Mouse (Mus musculus): ENCODE measurements around the gene Kctd17. TPM values are rescaled to one million over a fixed set of nuclear protein-coding genes. Genes with fewer than 3 reads are reported as not detected.

Kctd17 gene
- total RNA-seq, 2 experiments from 2014 or later = 244 to 255 TPM

- DNase-seq (ENCODE audit: low spot score in 2 of 2) = no peak
Measured at GRCm38 (mm10) chr15:78480991-78481390, 52.6 kb downstream of the Kctd17 start.

- DNase-seq (ENCODE audit: low spot score in 2 of 2) = no peak
Measured at GRCm38 (mm10) chr15:78481448-78482000, 53.2 kb downstream of the Kctd17 start.

DNA sequence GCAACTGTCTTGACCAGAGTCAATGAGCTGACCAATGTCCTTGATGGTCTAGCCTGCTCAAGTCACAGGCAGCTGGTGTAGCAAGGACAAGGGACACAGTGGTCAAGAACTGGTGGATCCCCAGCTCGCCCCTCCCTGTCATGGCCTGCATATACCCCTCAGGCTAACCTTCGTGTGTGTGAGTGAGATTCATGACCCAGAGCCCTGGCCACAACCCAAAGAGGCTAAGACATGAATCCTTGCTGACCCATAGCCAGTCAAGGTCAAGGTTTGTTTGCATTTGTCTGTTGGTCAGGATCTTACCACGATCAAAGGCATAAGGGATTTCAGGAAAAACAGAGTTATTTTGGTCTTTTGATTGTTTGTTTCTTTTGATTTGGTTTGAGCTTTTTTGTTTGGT, 54.2 kb downstream of the Kctd17 start:
- no peak for DNase-seq (ENCODE audit: low spot score in 2 of 2)

DNA sequence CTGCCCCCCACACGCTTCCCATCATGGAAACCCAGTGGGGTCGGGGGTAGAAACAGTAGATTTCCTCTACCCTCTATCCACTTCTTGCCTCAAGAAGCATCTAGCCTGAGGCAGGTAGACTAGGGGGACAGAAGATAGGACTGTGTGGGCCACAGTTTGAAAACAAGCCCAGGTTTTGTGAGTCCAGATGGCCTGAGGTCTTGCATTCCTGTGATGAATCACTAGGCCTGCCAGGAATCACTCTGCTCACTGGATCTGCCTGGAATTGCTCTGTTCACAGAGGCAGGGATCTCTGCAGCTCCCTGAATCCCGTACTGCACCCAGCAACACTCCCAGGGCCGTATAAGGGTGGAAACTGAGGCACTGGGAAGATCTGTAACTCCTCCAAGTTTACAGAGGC, 54.9 kb downstream of the Kctd17 start:
- DNase-seq (ENCODE audit: low spot score in 2 of 2) = peak in 1 of 2 experiments; percentile 12

- no peak for DNase-seq (ENCODE audit: low spot score in 2 of 2)
Measured at GRCm38 (mm10) chr15:78486564-78486963, 58.2 kb downstream of the Kctd17 start.

- DNase-seq (ENCODE audit: low spot score in 2 of 2) = no peak
Measured at GRCm38 (mm10) chr15:78487066-78487465, 58.7 kb downstream of the Kctd17 start.

Other genes with a start within 250 kb of the Kctd17 start
- 10 to 100 TPM; 61.3 to 62.5 TPM for gene Pvalb, start 222.2 kb upstream of the Kctd17 start, total RNA-seq (2021)
- gene Ncf4, start 183.8 kb upstream of the Kctd17 start, total RNA-seq (2021) = 1 to 10 TPM; 1.1 to 1.8 TPM
- 1 to 10 TPM; 1.6 to 1.9 TPM for gene Csf2rb2, start 122.8 kb upstream of the Kctd17 start, total RNA-seq (2021)
- gene Csf2rb, start 102.8 kb upstream of the Kctd17 start, total RNA-seq (2021) = under 1 TPM; 0.84 to 0.97 TPM
- not detected for gene Tex33, start 32.7 kb upstream of the Kctd17 start, total RNA-seq (2021)
- 10 to 100 TPM; 33.3 to 37.1 TPM for gene Tst, start 22.7 kb upstream of the Kctd17 start, total RNA-seq (2021)
- gene Mpst, start 22.1 kb upstream of the Kctd17 start, total RNA-seq (2021) = 10 to 100 TPM; 28.6 to 30.7 TPM
- gene Tmprss6, start 40.1 kb downstream of the Kctd17 start, total RNA-seq (2021) = 1 to 10 TPM; 2.7 to 2.8 TPM
- under 1 TPM; 0.07 to 0.15 TPM for gene Il2rb, start 66.7 kb downstream of the Kctd17 start, total RNA-seq (2021)
- gene C1qtnf6, start 102.9 kb downstream of the Kctd17 start, total RNA-seq (2021) = 1 to 10 TPM; 2.5 to 3.4 TPM
- 10 to 100 TPM; 30.4 to 31.6 TPM for gene Sstr3, start 116.1 kb downstream of the Kctd17 start, total RNA-seq (2021)
- gene Rac2, start 144.2 kb downstream of the Kctd17 start, total RNA-seq (2021) = 1 to 10 TPM; 1.4 to 1.9 TPM
- gene Cyth4, start 168.5 kb downstream of the Kctd17 start, total RNA-seq (2021) = 10 to 100 TPM; 20.0 to 26.3 TPM

Data from layer of hippocampus, adult 18-20 months (tissue).